Mouse (Mus musculus): ENCODE results near the gene Tnnt3. TPM values are rescaled to one million over a fixed set of nuclear protein-coding genes. Genes with fewer than 3 reads are reported as not detected.
A peak's percentile ranks its signal among the peaks of the same experiment; 100 is the strongest.

The Tnnt3 gene
- total and polyA plus RNA-seq, 3 experiments, result not detected

- Histone ChIP-seq H3K4me3 (ENCODE audit: control insufficient read depth in 1 of 2, insufficient read depth in 1 of 2, low read depth in 2 of 2, low read length in 2 of 2) (no peak overlapping the region), H3K9ac (ENCODE audit: control insufficient read depth, low read depth, low read length, poor library complexity, severe bottlenecking) (no peak overlapping the region), H3K27ac (ENCODE audit: control insufficient read depth, low read depth, low read length) (no peak overlapping the region), H3K27me3 (ENCODE audit: control insufficient read depth in 1 of 2, insufficient read depth in 2 of 2, low read length in 2 of 2) (no peaks in the 10 kb centered on the region), H3K4me1 (ENCODE audit: control insufficient read depth in 1 of 2, insufficient read depth in 2 of 2, low read length in 2 of 2) (no peaks in the 10 kb centered on the region), H3K79me2 (ENCODE audit: control insufficient read depth, insufficient read depth, low read length, poor library complexity) (no peaks in the 10 kb centered on the region), H3K9me3 (replicated peaks; ENCODE audit: insufficient read depth, low read length) (no peaks in the 10 kb centered on the region), H3K36me3 (ENCODE audit: control insufficient read depth in 1 of 2, insufficient read depth in 2 of 2, low read length in 2 of 2) (no peaks in the 10 kb centered on the region)
- TF ChIP-seq TBP (IDR thresholded peaks at IDR 0.05; ENCODE audit: low read depth, low read length), result no peak
- no peak for TF ChIP-seq USF2 (IDR thresholded peaks at IDR 0.05; ENCODE audit: borderline replicate concordance in 1 of 2, insufficient read depth in 1 of 2, low read depth in 1 of 2, low read length in 2 of 2)
- no peak for TF ChIP-seq TAL1 (IDR thresholded peaks at IDR 0.05; ENCODE audit: low read length)
- TF ChIP-seq NELFE (IDR thresholded peaks at IDR 0.05; ENCODE audit: low read depth, low read length), result no peak
- TF ChIP-seq MAZ (IDR thresholded peaks at IDR 0.05; ENCODE audit: low read depth, low read length), result no peak
- no peak for DNase-seq (ENCODE audit: low read depth, low spot score)
Observed at GRCm38 (mm10) chr7:142551691-142552090, 53.1 kb downstream of the Tnnt3 start.

- H3K27ac ChIP-seq (ENCODE audit: control insufficient read depth, low read depth, low read length), result no peak overlapping the region
- no peaks in the 10 kb centered on the region for H3K27me3 ChIP-seq (ENCODE audit: control insufficient read depth in 1 of 2, insufficient read depth in 2 of 2, low read length in 2 of 2)
- no peak for DNase-seq (ENCODE audit: low read depth, low spot score)
Observed at GRCm38 (mm10) chr7:142552591-142553416, 54.2 kb downstream of the Tnnt3 start.

GRCm38 (mm10) chr7:142553417-142554335, 55.0 kb downstream of the Tnnt3 start:
- H3K27me3 ChIP-seq (ENCODE audit: control insufficient read depth in 1 of 2, insufficient read depth in 2 of 2, low read length in 2 of 2), result no peaks in the 10 kb centered on the region
- no peak overlapping the region for H3K4me3 ChIP-seq (ENCODE audit: control insufficient read depth in 1 of 2, insufficient read depth in 1 of 2, low read depth in 2 of 2, low read length in 2 of 2)
- H3K79me2 ChIP-seq (ENCODE audit: control insufficient read depth, insufficient read depth, low read length, poor library complexity), result no peaks in the 10 kb centered on the region
- DNase-seq (ENCODE audit: low read depth, low spot score), result no peak
- H3K9me3 ChIP-seq (replicated peaks; ENCODE audit: insufficient read depth, low read length), result no peaks in the 10 kb centered on the region
- no peak overlapping the region for H3K9ac ChIP-seq (ENCODE audit: control insufficient read depth, low read depth, low read length, poor library complexity, severe bottlenecking)
- no peak overlapping the region for H3K27ac ChIP-seq (ENCODE audit: control insufficient read depth, low read depth, low read length)
- no peak for TF ChIP-seq BHLHE40 (IDR thresholded peaks at IDR 0.05; ENCODE audit: borderline replicate concordance, low read depth, low read length)
- no peaks in the 10 kb centered on the region for H3K4me1 ChIP-seq (ENCODE audit: control insufficient read depth in 1 of 2, insufficient read depth in 2 of 2, low read length in 2 of 2)
- no peaks in the 10 kb centered on the region for H3K36me3 ChIP-seq (ENCODE audit: control insufficient read depth in 1 of 2, insufficient read depth in 2 of 2, low read length in 2 of 2)

More at GRCm38 (mm10) chr7:142552591-142553416, 54.2 kb downstream of the Tnnt3 start:
- H3K36me3 ChIP-seq (ENCODE audit: control insufficient read depth in 1 of 2, insufficient read depth in 2 of 2, low read length in 2 of 2), result no peaks in the 10 kb centered on the region
- no peaks in the 10 kb centered on the region for H3K9me3 ChIP-seq (replicated peaks; ENCODE audit: insufficient read depth, low read length)
- no peak overlapping the region for H3K9ac ChIP-seq (ENCODE audit: control insufficient read depth, low read depth, low read length, poor library complexity, severe bottlenecking)
- TF ChIP-seq CTCF (IDR thresholded peaks at IDR 0.05 in 2 of 3, conservative IDR thresholded peaks at IDR 0.05 in 1 of 3; ENCODE audit: control insufficient read depth in 1 of 3, insufficient read depth in 1 of 3, low read depth in 2 of 3, low read length in 3 of 3, poor library complexity in 1 of 3, severe bottlenecking in 1 of 3) (peak in 1 of 3 experiments; percentile 37; a peak in 1 of 6 replicates), ZC3H11A (IDR thresholded peaks at IDR 0.05; ENCODE audit: low read depth, low read length) (no peak)
- no peaks in the 10 kb centered on the region for H3K79me2 ChIP-seq (ENCODE audit: control insufficient read depth, insufficient read depth, low read length, poor library complexity)
- no peak overlapping the region for H3K4me3 ChIP-seq (ENCODE audit: control insufficient read depth in 1 of 2, insufficient read depth in 1 of 2, low read depth in 2 of 2, low read length in 2 of 2)
- no peaks in the 10 kb centered on the region for H3K4me1 ChIP-seq (ENCODE audit: control insufficient read depth in 1 of 2, insufficient read depth in 2 of 2, low read length in 2 of 2)
